Mouse (Mus musculus): ENCODE measurements at regions not wholly inside any gene's neighbourhood (a gene's known extent, or its start where the extent isn't known, plus 50 kb on each side); places are given as distances from the start of the nearest gene placed in this dataset.

GRCm38 (mm10) chr2:174933013-174933353, 77.1 kb upstream of the Gm14444 start:
- Histone ChIP-seq H3K36me3 (no peaks in the 10 kb centered on the region), H3K27ac (no peak overlapping the region), H3K27me3 (no peaks in the 10 kb centered on the region), H3K4me1 (0 out of 2 replicates have a peak, but pooled peaks cover 3% of the 10 kb centered on the region), H3K9ac (no peak overlapping the region), H3K4me2 (replicated peaks) (no peak overlapping the region), H3K4me3 (no peak overlapping the region), H3K9me3 (no peaks in the 10 kb centered on the region)
- no peak for ATAC-seq (ENCODE audit: insufficient number of reproducible peaks, insufficient read depth, low FRiP score, low TSS enrichment)
- WGBS: 14% methylated on average over 6 of the region's 6 CpGs

- Histone ChIP-seq H3K9me3 (no peaks in the 10 kb centered on the region), H3K36me3 (no peaks in the 10 kb centered on the region), H3K4me2 (replicated peaks) (no peak overlapping the region), H3K4me3 (no peak overlapping the region), H3K4me1 (0 out of 2 replicates have a peak, but pooled peaks cover 3% of the 10 kb centered on the region), H3K9ac (no peak overlapping the region), H3K27me3 (no peaks in the 10 kb centered on the region), H3K27ac (no peak overlapping the region)
- no peak for ATAC-seq (ENCODE audit: insufficient number of reproducible peaks, insufficient read depth, low FRiP score, low TSS enrichment)
- WGBS: 33% methylated on average over 5 of the region's 5 CpGs
Measured at GRCm38 (mm10) chr2:174936665-174937064, 73.4 kb upstream of the Gm14444 start.

- WGBS: 79% methylated on average over 4 of the region's 4 CpGs
- H3K9me3 ChIP-seq: no peaks in the 10 kb centered on the region
- no peak overlapping the region for H3K9ac ChIP-seq
- H3K36me3 ChIP-seq: no peaks in the 10 kb centered on the region
- no peaks in the 10 kb centered on the region for H3K27me3 ChIP-seq
- no peaks in the 10 kb centered on the region for H3K4me1 ChIP-seq
- no peak for ATAC-seq (ENCODE audit: insufficient number of reproducible peaks, insufficient read depth, low FRiP score, low TSS enrichment)
- H3K27ac ChIP-seq: no peak overlapping the region
- no peak overlapping the region for H3K4me2 ChIP-seq (replicated peaks)
- H3K4me3 ChIP-seq: no peak overlapping the region
Measured at GRCm38 (mm10) chr2:174937930-174938329, 72.1 kb upstream of the Gm14444 start.

DNA sequence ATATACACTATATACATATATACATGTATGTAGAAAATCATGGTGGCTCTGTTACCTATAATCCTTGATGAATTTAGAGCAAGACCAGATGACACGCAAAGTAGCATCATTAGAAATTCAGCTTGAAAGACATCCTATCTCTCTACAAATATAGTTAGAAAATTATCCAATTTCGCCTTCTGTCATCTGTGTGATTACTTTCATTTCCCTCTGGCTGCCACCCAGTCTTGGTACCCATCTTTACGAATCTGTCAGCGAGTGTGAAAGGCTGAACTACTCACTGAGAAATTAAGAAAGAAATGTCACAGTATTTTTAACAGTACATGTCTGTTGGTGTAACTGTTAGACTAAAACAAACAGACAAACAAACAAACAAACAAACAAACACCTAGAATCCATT, 67.8 kb upstream of the Gm14444 start:
- no peak overlapping the region for H3K4me3 ChIP-seq

GRCm38 (mm10) chr2:174948106-174948505, 61.9 kb upstream of the Gm14444 start:
- 88% methylated on average over 8 of the region's 8 CpGs for WGBS
- no peak for ATAC-seq (ENCODE audit: insufficient number of reproducible peaks, insufficient read depth, low FRiP score, low TSS enrichment)

More for the DNA sequence above, 67.8 kb upstream of the Gm14444 start:
- no peak overlapping the region for H3K4me2 ChIP-seq (replicated peaks)
- no peak for ATAC-seq (ENCODE audit: insufficient number of reproducible peaks, insufficient read depth, low FRiP score, low TSS enrichment)
- no peak overlapping the region for H3K9ac ChIP-seq
- H3K4me1 ChIP-seq: no peaks in the 10 kb centered on the region
- H3K27me3 ChIP-seq: no peaks in the 10 kb centered on the region
- no peaks in the 10 kb centered on the region for H3K36me3 ChIP-seq
- WGBS: 83% methylated on average over 4 of the region's 4 CpGs
- H3K9me3 ChIP-seq: no peaks in the 10 kb centered on the region
- no peak overlapping the region for H3K27ac ChIP-seq

More at GRCm38 (mm10) chr2:174948106-174948505, 61.9 kb upstream of the Gm14444 start:
- Histone ChIP-seq H3K27ac (no peak overlapping the region), H3K4me2 (replicated peaks) (no peak overlapping the region), H3K4me1 (no peaks in the 10 kb centered on the region), H3K27me3 (no peaks in the 10 kb centered on the region), H3K36me3 (no peaks in the 10 kb centered on the region), H3K9ac (no peak overlapping the region), H3K9me3 (no peaks in the 10 kb centered on the region), H3K4me3 (no peak overlapping the region)
